Mouse (Mus musculus) forelimb bud, embryonic 11.5 days (tissue): ENCODE measurements around the gene Rtbdn.
A peak's percentile ranks its signal among the peaks of the same experiment; 100 is the strongest.

Experiments
- DNase-seq: peaks from one replicate; pipeline ENCODE4 v3.0.0-alpha.2; 2012; ENCODE audit warnings: low read depth, low spot score

The Rtbdn gene

DNA sequence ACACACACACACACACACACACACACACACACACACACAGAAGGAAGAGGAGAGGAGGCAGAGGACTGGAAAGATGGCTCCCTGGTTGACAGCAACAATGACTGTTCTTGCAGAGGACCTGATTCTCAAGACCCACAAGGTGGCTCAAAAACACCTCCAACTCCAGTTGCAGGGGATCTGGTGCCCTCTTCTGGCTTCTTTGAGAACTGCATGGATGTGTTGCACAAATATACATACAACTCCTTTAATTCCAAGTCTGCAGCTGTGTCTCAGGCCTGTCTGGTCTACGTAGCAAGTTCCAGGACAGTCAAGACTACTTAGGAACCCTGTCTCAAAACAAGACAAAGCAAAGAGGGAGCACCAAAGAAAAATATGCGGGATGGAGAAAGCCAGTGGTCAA, 10.0 kb downstream of the Rtbdn start:
- peak; percentile 84 for DNase-seq

DNA sequence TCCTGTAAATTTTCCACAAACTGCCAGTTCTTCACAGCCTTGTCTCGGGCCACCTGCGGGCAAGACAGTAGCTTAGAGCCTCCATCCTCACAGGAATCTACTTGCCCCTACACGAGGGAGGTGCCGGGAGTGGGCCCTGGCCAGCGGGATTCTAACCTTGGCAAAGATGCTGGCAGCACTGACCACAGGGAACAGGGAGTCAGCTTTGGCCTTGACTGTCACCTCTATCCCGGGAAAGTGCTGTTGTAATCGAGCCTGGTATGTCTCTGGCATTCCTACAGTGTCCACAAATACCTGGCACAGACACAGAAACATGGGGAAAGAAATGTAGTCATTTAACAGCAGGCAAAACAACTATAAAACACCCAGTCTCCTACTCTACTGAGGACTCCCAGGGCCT, 13.0 kb downstream of the Rtbdn start:
- no peak for DNase-seq

- DNase-seq: no peak
Observed at GRCm38 (mm10) chr8:84963952-84964351, 17.2 kb downstream of the Rtbdn start.

- peak; percentile 96 for DNase-seq
Observed at GRCm38 (mm10) chr8:84965731-84966291, 19.0 kb downstream of the Rtbdn start.

GRCm38 (mm10) chr8:84966603-84967002, 19.8 kb downstream of the Rtbdn start:
- DNase-seq: no peak

DNA sequence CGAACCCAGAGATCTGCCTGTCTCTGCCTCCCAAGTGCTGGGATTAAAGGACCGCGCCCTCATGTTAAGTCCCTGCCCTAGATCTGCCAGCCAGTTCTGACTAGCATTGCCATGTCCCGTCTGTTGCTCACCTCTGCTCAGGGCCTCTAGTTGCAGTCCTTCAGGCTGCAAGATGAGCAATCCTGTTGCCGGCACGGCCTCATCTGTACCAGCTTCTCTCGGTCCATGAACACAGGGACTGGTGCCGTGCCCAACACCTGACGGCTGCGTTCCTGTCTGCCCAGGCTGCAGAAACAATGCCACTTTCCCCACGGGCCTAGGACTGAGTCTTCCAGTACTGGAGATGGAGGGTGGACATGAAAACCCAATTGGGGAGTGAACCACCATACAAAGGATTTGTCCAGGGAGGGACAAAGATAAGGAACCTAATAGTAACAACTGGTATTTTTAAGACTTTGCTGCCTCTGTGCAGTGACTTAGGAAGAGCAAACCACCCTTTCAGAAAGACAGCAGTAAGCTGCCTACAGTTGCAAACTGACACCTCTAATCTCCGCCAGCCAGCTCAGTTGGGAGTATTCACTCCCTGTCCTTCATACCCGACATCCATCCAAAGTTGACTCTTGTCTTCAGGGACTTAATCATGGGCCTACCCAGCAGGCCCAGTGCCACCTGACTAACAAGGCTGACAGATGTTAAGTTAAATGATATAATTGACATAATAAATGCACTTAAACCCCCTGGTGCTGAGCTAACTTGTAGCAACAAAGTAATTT, 20.9 kb downstream of the Rtbdn start:
- DNase-seq: no peak

GRCm38 (mm10) chr8:84968650-84969049, 21.9 kb downstream of the Rtbdn start:
- DNase-seq: no peak

DNA sequence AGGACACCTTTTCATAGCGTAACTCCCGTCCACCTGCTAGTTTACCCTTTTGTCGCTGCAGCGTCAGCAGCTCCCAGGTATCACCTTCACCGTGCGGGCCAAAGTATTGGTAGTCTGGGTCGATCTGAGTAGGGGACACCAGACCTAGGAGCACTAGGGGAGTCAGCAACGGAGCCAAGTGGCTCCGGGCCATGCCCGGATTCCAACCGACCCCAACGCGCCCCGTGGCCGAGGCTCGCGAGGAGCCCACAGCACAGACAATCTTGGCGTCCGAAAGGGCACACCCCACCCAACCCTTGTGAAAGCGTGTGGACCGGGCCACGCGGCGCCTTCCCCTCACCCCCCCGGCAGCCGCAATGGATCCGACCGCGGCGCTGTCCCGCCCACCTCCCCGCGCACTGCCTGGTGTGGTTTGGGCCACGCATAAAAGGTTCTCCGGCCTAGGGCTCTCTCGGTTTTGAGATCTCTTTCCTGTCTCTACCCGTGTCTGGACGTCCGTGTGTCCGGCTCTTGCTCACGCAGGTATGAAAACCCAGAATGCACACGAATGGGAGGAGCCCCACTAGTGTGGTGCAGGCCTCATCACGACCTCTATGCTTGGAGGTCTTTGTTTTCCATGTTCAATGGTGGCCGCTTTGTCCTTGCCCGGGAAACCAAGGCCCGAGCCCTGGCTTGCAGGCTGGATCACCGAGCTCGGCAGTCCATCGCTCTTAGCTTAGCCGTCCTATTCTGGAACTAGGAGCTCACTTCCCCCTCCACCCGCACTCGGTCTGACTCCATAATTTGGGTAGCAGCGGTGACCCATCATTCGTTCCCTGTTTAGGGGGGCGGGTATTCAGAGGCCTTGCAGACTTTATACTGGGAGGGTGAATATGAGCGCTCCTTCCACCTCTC, 22.7 kb downstream of the Rtbdn start, which contains the start of the genes Gm49661, Prdx2 and Rnaseh2a:
Gene Gm49661, minus strand, starts transcription at position 193 of the 894 bp plus-strand sequence.
Gene Prdx2, plus strand, starts transcription at position 347 of the 894 bp plus-strand sequence.
Gene Rnaseh2a, minus strand, starts transcription at position 527 of the 894 bp plus-strand sequence.
- DNase-seq: no peak

- no peak for DNase-seq
Observed at GRCm38 (mm10) chr8:84970135-84970790, 23.5 kb downstream of the Rtbdn start.

DNA sequence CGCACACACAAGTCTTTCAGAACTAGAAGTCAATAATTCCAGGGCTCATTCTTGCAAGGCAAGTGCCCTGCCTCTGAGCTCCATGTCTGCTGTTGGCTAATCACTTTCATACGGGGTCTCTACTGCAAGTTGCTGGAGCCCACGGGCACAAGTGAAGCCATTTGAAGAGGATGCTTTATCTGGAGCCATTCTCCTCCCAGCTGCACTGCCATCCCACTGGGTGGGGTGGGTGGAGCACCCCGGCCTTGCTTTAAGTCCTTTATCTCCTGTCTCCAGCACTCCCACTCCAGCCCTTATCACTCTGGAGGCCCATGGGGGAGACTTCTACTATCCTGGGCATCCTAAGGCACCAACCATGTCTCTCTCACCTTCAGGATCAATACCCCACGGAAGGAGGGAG, 24.1 kb downstream of the Rtbdn start:
- no peak for DNase-seq

DNA sequence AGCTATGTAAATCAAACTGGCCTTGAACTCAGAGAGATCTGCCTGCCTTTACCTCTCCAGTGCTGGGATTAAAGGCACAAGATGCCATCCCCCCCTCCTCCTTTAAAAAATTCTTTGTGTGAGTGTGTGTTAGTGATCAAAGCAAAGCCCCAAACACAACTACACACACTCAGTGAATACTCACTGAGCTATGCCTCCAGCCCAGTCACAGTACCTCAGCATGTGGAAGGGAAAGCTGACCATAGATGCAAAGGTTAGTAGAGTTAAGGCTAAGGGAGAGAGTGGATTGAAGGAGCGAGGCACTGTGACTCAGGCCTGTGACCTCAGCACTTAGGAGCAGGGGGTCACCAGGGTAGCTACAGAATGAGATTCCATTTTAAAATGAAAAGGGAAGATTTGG, 26.3 kb downstream of the Rtbdn start:
- DNase-seq: no peak

DNA sequence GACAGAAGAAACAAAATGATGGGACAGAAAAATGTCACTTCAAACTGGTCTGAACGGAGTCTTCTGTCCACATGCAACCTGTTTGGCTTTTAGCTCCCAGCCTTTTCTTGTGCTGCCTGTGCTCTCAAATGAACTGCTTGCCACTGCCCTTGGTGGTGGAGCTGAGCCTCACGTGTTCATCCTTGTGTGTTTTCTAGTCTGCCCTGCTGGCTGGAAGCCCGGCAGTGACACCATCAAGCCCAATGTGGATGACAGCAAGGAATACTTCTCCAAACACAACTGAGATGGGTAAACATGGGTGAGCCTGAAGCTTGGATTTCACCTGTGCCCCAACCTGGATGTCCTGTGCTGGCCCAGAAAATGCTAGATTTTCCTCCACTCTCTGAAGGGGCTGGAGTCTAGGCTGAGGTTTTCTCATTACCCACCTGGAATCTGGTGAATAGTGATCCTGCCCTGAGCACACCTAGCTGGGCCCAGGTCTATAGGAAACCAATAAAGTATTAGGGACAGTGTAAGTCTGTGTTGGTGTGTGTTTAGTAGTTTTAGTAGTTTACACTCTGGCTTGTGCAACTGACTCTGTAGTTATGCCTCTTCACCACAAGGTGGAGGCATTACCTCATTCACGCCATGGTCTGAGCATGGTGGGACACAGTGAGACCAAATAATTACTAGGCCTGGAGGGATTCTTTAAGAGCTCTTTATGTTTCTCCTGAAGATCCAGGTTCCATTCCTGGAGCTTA, 27.2 kb downstream of the Rtbdn start:
- DNase-seq: no peak

DNA sequence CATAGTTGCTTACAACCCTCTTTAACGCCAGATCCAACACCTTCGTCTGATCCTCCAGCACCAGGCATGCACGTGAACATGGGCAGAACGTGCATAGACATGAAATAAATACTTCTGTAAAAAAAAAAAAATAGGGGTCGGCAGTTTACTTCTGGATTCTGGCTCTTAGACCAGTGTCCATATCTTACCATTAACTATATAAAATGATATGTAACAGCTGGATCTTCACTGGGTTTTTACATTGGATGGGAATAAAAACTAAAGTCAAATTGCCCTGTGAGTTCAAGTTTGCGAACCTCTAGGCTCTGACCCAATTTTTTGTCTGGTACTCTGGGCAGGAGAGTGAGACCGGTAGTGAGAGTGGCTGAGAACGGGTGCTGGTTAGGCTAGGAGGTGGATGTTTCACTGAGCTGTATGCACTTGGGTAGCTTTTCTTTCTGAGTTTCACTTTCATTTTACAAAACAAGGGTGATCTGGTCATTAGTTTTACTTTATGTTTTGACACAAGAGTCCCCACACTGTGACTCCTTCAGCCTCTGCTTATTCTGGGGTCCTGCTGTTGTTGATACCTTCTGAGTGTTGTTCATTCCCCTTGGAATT, 27.9 kb downstream of the Rtbdn start:
- DNase-seq: no peak

GRCm38 (mm10) chr8:84975434-84975833, 28.6 kb downstream of the Rtbdn start:
- DNase-seq: no peak

- DNase-seq: peak; percentile 96
Observed at GRCm38 (mm10) chr8:84976031-84976762, 29.4 kb downstream of the Rtbdn start.

DNA sequence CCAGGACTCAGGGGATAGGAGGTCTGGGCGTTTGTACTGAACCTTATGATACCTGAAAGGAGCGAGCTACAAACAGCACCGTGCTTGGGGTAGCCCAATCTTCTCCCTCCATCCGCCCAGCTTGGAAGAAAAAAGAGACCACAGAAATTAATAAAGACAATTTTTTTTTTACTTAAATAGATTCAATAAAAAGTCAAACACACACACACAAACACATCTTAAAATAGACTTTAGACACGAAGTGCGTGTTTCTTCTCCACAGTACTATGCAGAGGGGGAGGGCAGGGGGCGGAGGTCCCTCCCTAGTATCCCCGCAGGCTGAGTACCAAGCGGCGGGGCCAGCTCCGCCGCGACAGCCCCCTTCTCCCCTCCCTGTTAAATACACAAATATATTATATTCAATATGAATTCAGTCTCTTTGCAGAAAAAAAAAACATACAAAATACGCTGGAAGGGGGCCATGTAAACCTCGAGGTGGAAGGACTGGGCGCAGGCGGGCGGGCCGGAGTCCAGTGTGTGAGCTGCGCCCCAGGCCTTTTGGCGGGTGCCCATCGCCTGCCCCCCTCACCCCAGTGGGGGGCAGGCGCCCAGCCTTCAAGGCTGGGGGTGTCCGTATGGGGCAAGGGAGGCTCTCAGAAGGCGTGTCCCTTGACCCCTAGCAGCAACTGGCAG, 30.1 kb downstream of the Rtbdn start:
- no peak for DNase-seq

GRCm38 (mm10) chr8:84977435-84978247, 30.9 kb downstream of the Rtbdn start:
- DNase-seq: no peak

GRCm38 (mm10) chr8:84978248-84978940, 31.6 kb downstream of the Rtbdn start, which contains the start of gene Junb:
Gene Junb, minus strand, starts transcription at chr8:84978718.
- peak; percentile 87 for DNase-seq
